26 mouse cellular contexts compared by ENCODE assay signal in genomic region chr5:113550759-113551158, GRCm38 (mm10).
DNase-seq lines count a peak whose midpoint lies in the region; ATAC-seq lines count a peak whose summit lies in the region.
"Had no signal": no experiment of that assay in that cellular context is flagged by ENCODE, and none has a peak within 500 bp of the region (broad histone marks: within the 10 kb centered on the region; RNA-seq: fewer than 3 reads in every experiment).

No protein-coding gene starts in this region.

- H3K27ac ChIP-seq in kidney, embryonic 14.5 days (ENCODE audit: low read depth, low read length) = no peak overlapping the region
- H3K27ac ChIP-seq in neural tube, embryonic 14.5 days (ENCODE audit: low read depth, low read length) = no peak overlapping the region
- peak overlapping the region; percentile 7; the same call in 1 of the 2 replicates for H3K27ac ChIP-seq in limb, embryonic 10.5 days
- H3K27ac ChIP-seq in forebrain, embryonic 12.5 days = no peak overlapping the region
- H3K27ac ChIP-seq: embryonic facial prominence, embryonic 10.5 days; heart, embryonic 10.5 days; hindbrain, postnatal 0 days; kidney, postnatal 0 days; limb, embryonic 15.5 days; liver, embryonic 14.5 days; neural tube, embryonic 15.5 days; stomach, embryonic 15.5 days had no signal

- DNase-seq in kidney, adult 11 months = peak; percentile 11
- DNase-seq in neural tube, embryonic 10.5 days (ENCODE audit: extremely low spot score, low spot score) = no peak
- DNase-seq in T-cell, adult 2 months (ENCODE audit: low spot score) = peak; percentile 6
- no peak for DNase-seq in limb, embryonic 10.5 days (ENCODE audit: low spot score)
- DNase-seq in lung, postnatal 10 days = no peak
- DNase-seq: adrenal gland, postnatal 25 days; gastrocnemius, postnatal 10 days; layer of hippocampus, adult 9-11 months; lung, embryonic 14.5 days; lung, postnatal 4 days; thymus, postnatal 25 days had no signal

- H3K4me1 ChIP-seq in kidney, embryonic 14.5 days (ENCODE audit: control insufficient read depth, insufficient read depth, low read length) = no peaks in the 10 kb centered on the region
- H3K4me1 ChIP-seq in neural tube, embryonic 14.5 days (ENCODE audit: control insufficient read depth, insufficient read depth, low read length) = peaks cover 12% of the 10 kb centered on the region
- H3K4me1 ChIP-seq in limb, embryonic 10.5 days = peaks cover 51% of the 10 kb centered on the region
- peaks cover 21% of the 10 kb centered on the region for H3K4me1 ChIP-seq in forebrain, embryonic 12.5 days
- H3K4me1 ChIP-seq: stomach, embryonic 15.5 days had no signal

- H3K27me3 ChIP-seq in kidney, embryonic 14.5 days (ENCODE audit: control insufficient read depth, insufficient read depth, low read length) = peaks cover 28% of the 10 kb centered on the region
- peaks cover 3% of the 10 kb centered on the region; the same call in 1 of the 2 replicates for H3K27me3 ChIP-seq in neural tube, embryonic 14.5 days (ENCODE audit: control insufficient read depth, insufficient read depth, low read length)
- peaks cover 37% of the 10 kb centered on the region for H3K27me3 ChIP-seq in limb, embryonic 10.5 days (ENCODE audit: low read depth, poor library complexity, severe bottlenecking)
- peaks cover 35% of the 10 kb centered on the region for H3K27me3 ChIP-seq in forebrain, embryonic 12.5 days
- H3K27me3 ChIP-seq: Patski had no signal

- ATAC-seq in kidney, embryonic 14.5 days (ENCODE audit: low FRiP score, low TSS enrichment) = no peak
- no peak for ATAC-seq in neural tube, embryonic 14.5 days (ENCODE audit: low read depth)
- no peak for ATAC-seq in forebrain, embryonic 12.5 days (ENCODE audit: low FRiP score)
- ATAC-seq: forebrain, embryonic 16.5 days; hindbrain, postnatal 0 days; midbrain, embryonic 16.5 days; Patski had no signal

- H3K36me3 ChIP-seq in kidney, embryonic 14.5 days (ENCODE audit: control insufficient read depth, insufficient read depth, low read length) = no peaks in the 10 kb centered on the region
- H3K36me3 ChIP-seq in neural tube, embryonic 14.5 days (ENCODE audit: control insufficient read depth, insufficient read depth, low read length) = no peaks in the 10 kb centered on the region
- no peaks in the 10 kb centered on the region for H3K36me3 ChIP-seq in limb, embryonic 10.5 days
- no peaks in the 10 kb centered on the region for H3K36me3 ChIP-seq in forebrain, embryonic 12.5 days (replicated peaks)
- H3K36me3 ChIP-seq: embryonic facial prominence, embryonic 10.5 days; heart, embryonic 10.5 days; limb, embryonic 15.5 days; neural tube, embryonic 15.5 days; stomach, embryonic 15.5 days had no signal

- no peak overlapping the region for H3K4me3 ChIP-seq in kidney, embryonic 14.5 days (ENCODE audit: low read length)
- no peak overlapping the region for H3K4me3 ChIP-seq in neural tube, embryonic 14.5 days (ENCODE audit: low read depth, low read length)
- no peak overlapping the region for H3K4me3 ChIP-seq in limb, embryonic 10.5 days
- no peak overlapping the region for H3K4me3 ChIP-seq in forebrain, embryonic 12.5 days (replicated peaks)
- H3K4me3 ChIP-seq: embryonic facial prominence, embryonic 10.5 days; heart, embryonic 10.5 days; limb, embryonic 15.5 days; myocyte; neural tube, embryonic 15.5 days; stomach, embryonic 15.5 days had no signal

- no peak overlapping the region for H3K9ac ChIP-seq in kidney, embryonic 14.5 days (ENCODE audit: low read depth, low read length)
- H3K9ac ChIP-seq in neural tube, embryonic 14.5 days (replicated peaks; ENCODE audit: low read depth, low read length) = 0 out of 2 replicates have a peak overlapping the region, but pooled peaks have one; percentile 21
- H3K9ac ChIP-seq in forebrain, embryonic 12.5 days = no peak overlapping the region
- H3K9ac ChIP-seq: limb, embryonic 15.5 days; liver, embryonic 14.5 days; lung, embryonic 14.5 days; neural tube, embryonic 15.5 days; stomach, embryonic 15.5 days had no signal

- 16% methylated on average over 19 of the region's 19 CpGs for WGBS in kidney, embryonic 14.5 days
- WGBS in neural tube, embryonic 14.5 days = 25% methylated on average over 19 of the region's 19 CpGs
- 21% methylated on average over 19 of the region's 19 CpGs for WGBS in limb, embryonic 10.5 days
- WGBS in forebrain, embryonic 12.5 days = 26% methylated on average over 19 of the region's 19 CpGs

- no peaks in the 10 kb centered on the region for H3K9me3 ChIP-seq in kidney, embryonic 14.5 days (ENCODE audit: control insufficient read depth, low read length)
- no peaks in the 10 kb centered on the region for H3K9me3 ChIP-seq in neural tube, embryonic 14.5 days (ENCODE audit: control insufficient read depth, low read length)
- no peaks in the 10 kb centered on the region for H3K9me3 ChIP-seq in limb, embryonic 10.5 days (replicated peaks)
- no peaks in the 10 kb centered on the region for H3K9me3 ChIP-seq in forebrain, embryonic 12.5 days
- H3K9me3 ChIP-seq: embryonic facial prominence, embryonic 10.5 days; heart, embryonic 10.5 days; limb, embryonic 15.5 days; neural tube, embryonic 15.5 days; stomach, embryonic 15.5 days had no signal

- H3K4me2 ChIP-seq in kidney, embryonic 14.5 days (replicated peaks; ENCODE audit: low read depth, low read length) = no peak overlapping the region
- H3K4me2 ChIP-seq in neural tube, embryonic 14.5 days (ENCODE audit: low read depth, low read length) = no peak overlapping the region
- no peak overlapping the region for H3K4me2 ChIP-seq in forebrain, embryonic 12.5 days
- H3K4me2 ChIP-seq: limb, embryonic 15.5 days; lung, embryonic 14.5 days; neural tube, embryonic 15.5 days; stomach, embryonic 15.5 days had no signal

Comparison
In these comparisons a context has a peak if more than half of its experiments do, and no peak if none do; other contexts are left out.
1. DNase-seq: peak in kidney, adult 11 months (single experiment) and T-cell, adult 2 months (single experiment); none in neural tube, embryonic 10.5 days (single experiment), limb, embryonic 10.5 days (single experiment) and lung, postnatal 10 days (single experiment).